Mouse (Mus musculus): ENCODE measurements at regions not wholly inside any gene's neighbourhood (a gene's known extent, or its start where the extent isn't known, plus 50 kb on each side); places are given as distances from the start of the nearest gene placed in this dataset.
"Not testable (repeated sequence)": the region's sequence is repeated elsewhere in the genome, so short reads cannot be mapped to it uniquely, and the experiment has no call there.

DNA sequence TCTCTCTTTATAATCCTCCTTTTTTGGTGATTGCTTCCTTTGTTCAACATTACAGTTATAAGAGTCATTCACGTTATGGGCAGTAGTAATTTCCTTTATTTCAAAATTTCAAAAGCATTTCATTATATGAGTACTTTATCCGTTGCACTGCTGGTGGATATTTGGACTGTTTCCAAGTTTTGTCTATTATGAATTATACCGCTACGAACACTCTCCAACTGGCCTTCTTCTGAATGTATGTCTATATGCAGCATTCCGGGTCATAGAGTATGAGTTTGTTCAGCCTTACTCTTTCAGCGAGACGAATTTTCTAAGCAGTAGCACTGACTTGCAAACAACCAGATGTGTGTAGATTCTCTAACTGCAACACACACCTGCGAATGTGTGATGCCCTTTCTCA is 57.8 kb downstream of the Dusp6 start:
- DNase-seq, result no peak

DNA sequence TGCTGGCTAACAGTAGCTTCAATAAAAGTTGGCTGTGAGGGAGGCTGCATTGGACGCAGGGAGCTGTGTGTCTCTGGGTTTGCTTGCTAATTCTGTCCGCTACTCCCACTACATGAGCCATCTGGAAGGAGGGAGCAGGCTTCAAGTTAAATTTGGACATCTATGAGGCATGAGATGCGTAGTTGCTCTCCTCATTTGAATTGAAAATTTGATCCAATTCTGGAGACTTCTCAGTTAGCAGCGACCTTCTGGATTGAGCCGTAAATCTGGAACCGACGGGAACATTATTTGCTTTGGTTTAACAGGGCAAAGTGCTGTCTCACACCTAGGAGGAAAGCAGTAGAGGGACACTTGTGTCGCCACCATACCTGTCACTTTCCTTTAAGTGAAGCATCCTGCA is 60.3 kb downstream of the Dusp6 start:
- no peak for DNase-seq

- no peak for DNase-seq
Observed at GRCm38 (mm10) chr10:99327501-99327900, 64.5 kb downstream of the Dusp6 start.

- no peak for DNase-seq
Observed at GRCm38 (mm10) chr10:99328568-99328967, 65.5 kb downstream of the Dusp6 start.

DNA sequence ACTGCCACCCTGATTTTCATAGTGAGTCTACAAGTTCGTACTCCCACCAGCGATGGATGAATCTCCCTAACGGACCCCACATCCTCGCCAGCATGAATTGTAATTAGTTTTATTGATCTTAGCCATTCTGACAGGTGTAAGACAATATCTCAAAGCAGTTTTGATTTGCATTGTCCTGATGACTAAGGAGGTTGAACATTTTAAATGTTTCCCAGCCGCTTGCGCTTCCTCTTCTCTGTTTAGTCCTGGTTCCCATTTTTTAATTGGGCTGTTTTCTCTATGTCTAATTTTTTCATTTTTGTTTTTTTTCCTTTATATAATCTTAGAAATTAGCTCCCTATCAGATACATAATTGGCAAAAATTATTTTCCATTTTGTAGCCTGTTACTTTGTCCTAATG is 66.4 kb downstream of the Dusp6 start:
- DNase-seq, result no peak

DNA sequence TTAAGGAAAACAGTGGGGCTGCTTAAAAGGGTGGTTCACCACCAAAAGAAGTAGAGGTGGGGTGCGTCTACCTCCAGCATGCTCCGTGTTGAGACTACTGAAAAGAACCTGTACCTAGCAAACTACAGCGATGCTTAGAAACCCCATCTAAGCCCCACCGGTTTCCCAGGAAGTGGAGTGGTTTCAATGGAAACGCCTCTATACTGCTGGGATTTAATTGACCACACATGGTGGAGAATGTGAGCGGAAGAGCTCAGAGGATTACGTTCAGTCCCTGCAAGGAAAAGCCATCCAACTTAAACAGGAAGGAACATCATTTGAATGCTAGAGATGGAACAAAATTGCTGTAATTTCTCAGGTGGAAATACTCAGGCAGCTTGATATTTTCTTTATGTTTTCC is 67.5 kb downstream of the Dusp6 start:
- DNase-seq, result no peak

GRCm38 (mm10) chr10:99331876-99332275 is 68.8 kb downstream of the Dusp6 start:
- DNase-seq, result no peak

GRCm38 (mm10) chr10:99333831-99334230 is 70.8 kb downstream of the Dusp6 start:
- DNase-seq, result no peak

DNA sequence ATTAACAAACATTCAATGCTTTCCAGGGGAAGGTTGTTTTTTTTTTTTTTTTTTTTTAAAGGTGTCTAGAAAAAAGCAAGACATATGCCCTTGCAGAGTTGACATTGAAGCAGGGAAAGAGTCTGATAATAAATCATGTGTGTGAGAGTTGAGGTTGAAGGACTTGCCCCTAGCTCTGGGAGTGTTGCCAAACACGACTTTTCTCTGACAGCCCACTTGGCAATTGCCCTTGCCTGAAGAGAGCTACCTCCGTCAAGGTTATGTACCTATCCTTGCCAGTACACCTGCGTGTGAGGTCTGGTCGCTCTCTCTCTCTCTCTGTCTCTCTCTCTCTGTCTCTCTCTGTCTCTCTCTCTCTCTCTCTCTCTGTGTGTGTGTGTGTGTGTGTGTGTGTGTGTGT is 73.1 kb downstream of the Dusp6 start:
- DNase-seq, result peak; percentile 14

DNA sequence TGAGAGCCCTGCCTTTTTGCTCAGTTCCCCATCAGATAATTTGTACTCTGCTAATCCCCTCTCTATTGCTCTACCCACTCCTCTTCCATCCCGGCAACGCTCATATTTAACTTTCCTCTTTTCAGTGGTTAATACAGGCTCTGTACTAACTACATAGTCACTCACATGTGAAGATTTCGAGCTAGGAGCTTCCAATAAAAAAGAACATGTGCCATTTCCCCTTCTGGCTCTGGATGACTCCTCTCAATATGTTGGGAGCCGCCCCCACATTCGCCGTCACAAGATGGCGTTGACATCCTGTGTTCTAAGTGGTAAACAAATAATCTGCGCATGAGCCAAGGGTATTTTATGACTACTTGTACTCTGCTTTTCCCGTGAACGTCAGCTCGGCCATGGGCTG is 75.8 kb downstream of the Dusp6 start:
- not testable (repeated sequence) for DNase-seq

- DNase-seq, result peak; percentile 77
Observed at GRCm38 (mm10) chr10:99339291-99339912, 76.4 kb downstream of the Dusp6 start.

DNA sequence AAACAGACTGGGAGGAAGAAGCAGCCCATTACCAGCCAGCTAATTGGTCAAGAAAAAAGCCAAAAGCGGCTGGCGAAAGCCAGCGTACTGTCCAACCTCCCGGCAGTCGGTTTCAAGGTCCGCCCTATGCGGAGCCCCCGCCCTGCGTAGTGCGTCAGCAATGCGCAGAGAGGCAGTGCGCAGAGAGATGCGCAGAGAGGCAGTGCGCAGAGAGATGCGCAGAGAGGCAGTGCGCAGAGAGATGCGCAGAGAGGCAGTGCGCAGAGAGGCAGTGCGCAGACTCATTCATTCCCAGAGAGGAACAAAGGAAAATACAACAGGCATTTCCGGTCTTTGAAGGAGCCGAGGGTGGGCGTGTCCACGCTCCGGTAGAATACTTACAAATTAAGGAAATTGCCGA is 77.0 kb downstream of the Dusp6 start:
- not testable (repeated sequence) for DNase-seq

DNA sequence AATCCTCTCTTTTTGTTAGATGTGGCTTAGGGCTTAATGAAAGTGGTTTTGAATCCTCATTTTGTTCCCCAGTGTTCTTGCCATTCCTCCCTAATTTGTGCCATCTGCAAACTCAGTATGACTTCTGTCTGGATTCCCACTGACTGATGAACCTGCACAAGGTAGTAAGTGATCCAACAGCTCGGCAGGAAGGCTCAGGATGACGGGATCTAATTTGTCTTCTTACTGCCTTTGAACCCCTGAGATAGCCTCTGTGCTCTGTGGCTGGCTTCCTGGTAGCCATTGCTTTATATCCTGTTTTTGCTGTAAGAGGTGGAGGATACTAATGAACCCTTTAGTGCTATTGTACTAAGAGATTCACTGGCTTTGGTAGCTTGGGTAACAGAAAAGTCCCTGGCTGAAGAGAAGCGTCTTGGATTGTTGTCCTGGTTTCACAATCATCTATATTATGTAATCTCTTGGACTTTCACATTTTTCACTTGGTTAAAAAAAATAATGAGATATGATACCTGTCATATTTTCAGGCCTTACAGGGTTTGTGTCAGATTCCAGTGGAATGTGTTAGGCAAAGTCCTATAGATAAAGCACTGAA is 86.2 kb downstream of the Dusp6 start:
- DNase-seq, result no peak

DNA sequence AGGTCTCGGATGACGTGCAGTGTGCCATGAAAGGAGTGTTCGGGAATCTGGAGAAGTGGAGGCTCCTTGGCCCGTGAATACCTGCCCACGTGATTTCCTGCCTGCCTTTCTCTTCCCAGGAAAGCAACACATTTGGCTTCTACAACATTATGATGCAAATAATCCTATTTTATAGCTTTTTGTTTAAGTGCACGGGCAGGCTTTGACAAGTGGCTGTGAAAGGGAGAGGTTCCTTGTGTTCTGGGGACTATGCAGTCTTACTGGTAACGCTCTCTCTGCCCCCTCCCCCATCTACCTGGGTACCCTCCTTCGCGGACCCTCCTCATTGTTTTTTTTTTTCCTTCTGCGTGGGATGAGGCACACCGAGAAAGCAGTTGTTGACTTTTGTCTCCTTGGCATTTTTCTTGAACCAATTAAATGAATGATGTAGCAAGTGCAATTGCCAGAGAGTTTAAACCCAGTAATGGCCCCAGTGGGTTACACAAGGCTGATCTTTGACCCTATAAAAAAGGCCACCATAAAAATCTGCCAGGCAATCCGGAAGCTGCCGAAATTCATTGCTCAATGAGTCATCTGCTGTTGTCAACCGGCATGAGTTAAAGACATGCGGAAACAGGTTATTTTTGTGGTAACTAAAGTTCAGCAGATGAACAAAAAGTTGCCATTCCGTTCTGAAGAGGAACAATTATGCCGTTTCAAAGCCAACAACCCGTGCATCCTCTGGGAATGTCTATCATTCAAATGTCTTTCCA is 90.7 kb downstream of the Dusp6 start:
- peak; percentile 27 for DNase-seq

- no peak for DNase-seq
Observed at GRCm38 (mm10) chr10:99354352-99354751, 91.3 kb downstream of the Dusp6 start.

DNA sequence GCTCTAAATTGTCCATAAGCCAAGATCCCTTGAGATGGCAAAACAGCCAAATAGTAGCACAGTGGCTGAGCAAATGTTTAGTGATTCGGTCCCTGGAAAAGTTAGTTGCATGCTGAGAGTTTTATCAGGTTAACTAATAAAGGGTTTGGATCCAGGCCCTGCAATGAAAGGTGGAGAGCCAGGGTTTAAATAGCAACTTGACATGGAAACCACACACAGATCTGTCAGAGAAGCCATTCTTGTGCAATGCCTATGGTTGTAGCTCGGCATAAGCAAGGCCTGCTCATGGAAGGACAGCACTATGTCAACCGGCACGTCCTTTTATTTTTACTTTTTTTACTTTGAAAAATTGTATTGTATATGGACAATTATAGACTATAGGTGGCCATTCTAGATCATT is 92.3 kb downstream of the Dusp6 start:
- no peak for DNase-seq

DNA sequence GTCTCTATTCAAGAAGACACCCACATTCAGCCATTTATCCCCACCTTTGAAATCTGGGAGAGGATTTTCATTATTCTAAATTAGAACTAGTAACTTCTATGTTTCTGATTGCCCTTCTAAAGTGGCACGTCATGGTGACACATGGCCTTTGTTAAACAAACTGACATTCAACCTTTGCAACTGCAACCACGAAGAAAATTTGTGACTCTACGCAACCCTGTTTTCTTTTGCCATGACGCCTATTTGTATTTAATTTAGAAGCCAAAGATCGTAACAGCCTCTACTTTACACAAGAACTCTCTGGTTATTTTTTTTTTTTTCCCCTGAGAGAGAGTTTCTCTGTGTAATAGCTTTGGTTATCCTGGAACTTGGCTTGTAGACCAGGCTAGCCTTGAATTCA is 93.2 kb downstream of the Dusp6 start:
- DNase-seq, result no peak

DNA sequence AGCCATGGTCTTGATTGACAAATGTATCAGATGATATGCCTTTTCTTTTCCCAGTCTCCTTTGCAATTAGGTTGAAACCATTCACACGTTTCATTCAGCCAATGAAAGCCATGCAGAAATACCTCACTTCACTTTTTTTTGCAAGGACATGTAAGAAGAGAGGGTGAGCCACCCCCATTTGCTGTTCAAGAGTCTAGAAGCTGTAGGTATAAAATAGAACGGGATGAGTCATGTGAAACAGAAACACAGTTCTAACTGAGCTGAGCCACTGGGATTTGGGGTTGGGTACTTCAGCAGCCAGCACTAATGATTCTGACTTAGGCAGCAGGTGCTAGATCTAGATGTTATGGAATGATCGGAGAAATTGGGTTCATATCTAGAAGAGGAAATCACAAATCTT is 93.9 kb downstream of the Dusp6 start:
- DNase-seq, result no peak

- DNase-seq, result no peak
Observed at GRCm38 (mm10) chr10:99357347-99357746, 94.3 kb downstream of the Dusp6 start.

- DNase-seq, result no peak
Observed at GRCm38 (mm10) chr10:99358256-99358655, 95.2 kb downstream of the Dusp6 start.

- no peak for DNase-seq
Observed at GRCm38 (mm10) chr10:99359439-99359866, 96.4 kb downstream of the Dusp6 start.

- DNase-seq, result not testable (repeated sequence)
Observed at GRCm38 (mm10) chr10:99360601-99361000, 97.6 kb downstream of the Dusp6 start.

- DNase-seq, result no peak
Observed at GRCm38 (mm10) chr10:99366162-99366561, 103.1 kb downstream of the Dusp6 start.

DNA sequence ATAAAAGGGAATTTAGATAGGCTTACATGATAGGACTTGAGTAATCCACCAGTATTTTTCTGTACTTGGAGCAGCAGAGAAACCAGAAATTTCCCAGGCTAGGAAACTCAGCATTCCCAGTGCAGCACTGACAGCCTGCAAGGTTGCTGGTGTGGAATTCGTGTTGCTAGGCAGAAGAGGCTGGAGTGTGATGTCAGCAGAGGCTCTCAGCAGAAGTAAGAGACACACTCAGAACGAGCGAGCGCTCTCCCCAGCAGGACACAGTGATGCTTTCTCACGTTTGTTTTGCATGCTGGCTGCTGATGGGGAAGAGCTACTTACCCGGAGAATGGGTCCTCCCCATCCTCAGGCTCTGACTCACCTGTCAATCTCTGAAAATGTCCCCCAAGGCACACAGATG is 104.7 kb downstream of the Dusp6 start:
- DNase-seq, result no peak
